Mouse (Mus musculus): ENCODE results near the gene Ces1e.

GRCm38 (mm10) chr8:93176593-93176992, 52.8 kb downstream of the Ces1e start:
- TF ChIP-seq RCOR1 (IDR thresholded peaks at IDR 0.05; ENCODE audit: low read depth, low read length) (no peak), CTCF (IDR thresholded peaks at IDR 0.05 in 2 of 3, conservative IDR thresholded peaks at IDR 0.05 in 1 of 3; ENCODE audit: control insufficient read depth in 1 of 3, insufficient read depth in 1 of 3, low read depth in 2 of 3, low read length in 3 of 3, poor library complexity in 1 of 3, severe bottlenecking in 1 of 3) (no peak), GABPA (IDR thresholded peaks at IDR 0.05; ENCODE audit: low read depth, low read length) (no peak), ZMIZ1 (IDR thresholded peaks at IDR 0.05; ENCODE audit: low read depth, low read length) (no peak), TBP (IDR thresholded peaks at IDR 0.05; ENCODE audit: low read depth, low read length) (no peak), GATA1 (IDR thresholded peaks at IDR 0.05; ENCODE audit: low read depth, low read length) (no peak), ZC3H11A (IDR thresholded peaks at IDR 0.05; ENCODE audit: low read depth, low read length) (no peak), TAL1 (IDR thresholded peaks at IDR 0.05; ENCODE audit: low read length) (no peak), SIN3A (IDR thresholded peaks at IDR 0.05; ENCODE audit: low read length) (no peak), USF2 (IDR thresholded peaks at IDR 0.05; ENCODE audit: borderline replicate concordance in 1 of 2, insufficient read depth in 1 of 2, low read depth in 1 of 2, low read length in 2 of 2) (no peak)
